Mouse (Mus musculus) heart, embryonic 16.5 days (tissue): ENCODE measurements at regions not wholly inside any gene's neighbourhood (a gene's known extent, or its start where the extent isn't known, plus 50 kb on each side); places are given as distances from the start of the nearest gene placed in this dataset.

ENCODE experiments used
- ATAC-seq: fragments of 200-750 bp; cut with Nextera tagmentation; replicated peaks from 2 replicates; pipeline ENCODE4 v1.8.0; 2017; ENCODE audit warnings: moderate number of reproducible peaks; ENCODE audit not compliant: insufficient read depth, low FRiP score; ENCODE audit errors: extremely low read depth
- H3K27ac ChIP-seq: fragments of 300-500 bp; sonication (generic); 2 replicates; pipeline ENCODE4 v1.5.1; 2014; ENCODE audit warnings: mild to moderate bottlenecking, low read length, control low read depth, moderate library complexity
- H3K27me3 ChIP-seq: fragments of 300-500 bp; sonication (generic); 2 replicates; pipeline ENCODE4 v1.6.1; 2014; ENCODE audit warnings: low read length, mixed read lengths; ENCODE audit not compliant: control insufficient read depth, insufficient read depth
- H3K36me3 ChIP-seq: fragments of 300-500 bp; sonication (generic); 2 replicates; pipeline ENCODE4 v1.6.1; 2014; ENCODE audit not compliant: control insufficient read depth, insufficient read depth
- H3K4me1 ChIP-seq: fragments of 300-500 bp; sonication (generic); 2 replicates; pipeline ENCODE4 v1.6.1; 2014; ENCODE audit warnings: low read length, mixed read lengths; ENCODE audit not compliant: control insufficient read depth, insufficient read depth
- H3K4me2 ChIP-seq: fragments of 300-500 bp; sonication (generic); 2 replicates; pipeline ENCODE4 v1.6.1; 2014; ENCODE audit warnings: low read depth, mild to moderate bottlenecking, control low read depth, low read length
- H3K4me3 ChIP-seq: fragments of 300-500 bp; sonication (generic); 2 replicates; pipeline ENCODE4 v1.5.1; 2014; ENCODE audit warnings: mild to moderate bottlenecking, control low read depth, low read length
- H3K9ac ChIP-seq: fragments of 300-500 bp; sonication (generic); 2 replicates; pipeline ENCODE4 v1.6.1; 2014; ENCODE audit warnings: low read length, control low read depth
- H3K9me3 ChIP-seq: fragments of 300-500 bp; sonication (generic); replicated peaks from 2 replicates; pipeline ENCODE4 v1.6.1; 2016; ENCODE audit warnings: low read length; ENCODE audit not compliant: control insufficient read depth
- WGBS: fragments of 180-500 bp; shearing (Covaris S2); extraction: QIAGEN DNeasy Blood & Tissue Kit; methylation state at CpG from one replicate; pipeline ENCODE4 v1.1.7; 2014; 5-methylcytosine and 5-hydroxymethylcytosine counted together

GRCm38 (mm10) chr10:126815730-126816129 is 85.4 kb downstream of the Atp23 start:
- Histone ChIP-seq H3K36me3 (no peaks in the 10 kb centered on the region), H3K4me2 (no peak overlapping the region), H3K9ac (no peak overlapping the region), H3K27me3 (no peaks in the 10 kb centered on the region), H3K9me3 (no peaks in the 10 kb centered on the region), H3K4me1 (no peaks in the 10 kb centered on the region), H3K4me3 (no peak overlapping the region), H3K27ac (no peak overlapping the region)
- WGBS, result 73% methylated on average over 5 of the region's 5 CpGs
- no peak for ATAC-seq

- no peaks in the 10 kb centered on the region for H3K27me3 ChIP-seq
- no peak for ATAC-seq
- WGBS, result 88% methylated on average over 18 of the region's 18 CpGs
Measured at GRCm38 (mm10) chr10:126814968-126815367, 86.2 kb downstream of the Atp23 start.

GRCm38 (mm10) chr10:126813051-126813593 is 88.0 kb downstream of the Atp23 start:
- no peaks in the 10 kb centered on the region for H3K36me3 ChIP-seq
- no peak overlapping the region for H3K9ac ChIP-seq
- no peaks in the 10 kb centered on the region for H3K4me1 ChIP-seq
- no peak for ATAC-seq
- no peaks in the 10 kb centered on the region for H3K9me3 ChIP-seq
- no peaks in the 10 kb centered on the region for H3K27me3 ChIP-seq
- no peak overlapping the region for H3K27ac ChIP-seq
- H3K4me3 ChIP-seq, result no peak overlapping the region
- 78% methylated on average over 6 of the region's 6 CpGs for WGBS
- H3K4me2 ChIP-seq, result no peak overlapping the region

More at GRCm38 (mm10) chr10:126814968-126815367, 86.2 kb downstream of the Atp23 start:
- Histone ChIP-seq H3K27ac (no peak overlapping the region), H3K4me1 (no peaks in the 10 kb centered on the region), H3K36me3 (no peaks in the 10 kb centered on the region), H3K9ac (no peak overlapping the region), H3K4me3 (no peak overlapping the region), H3K4me2 (no peak overlapping the region), H3K9me3 (no peaks in the 10 kb centered on the region)

- ATAC-seq, result peak; percentile 58; the same call in 1 of the 2 replicates
- 59% methylated on average over 7 of the region's 7 CpGs for WGBS
Measured at GRCm38 (mm10) chr10:126812243-126812755, 88.9 kb downstream of the Atp23 start.

GRCm38 (mm10) chr10:126810346-126811095 is 90.6 kb downstream of the Atp23 start:
- Histone ChIP-seq H3K4me2 (peak overlapping the region; percentile 63), H3K4me3 (peak overlapping the region; percentile 45; the same call in 1 of the 2 replicates)
- ATAC-seq, result no peak

More at GRCm38 (mm10) chr10:126812243-126812755, 88.9 kb downstream of the Atp23 start:
- H3K36me3 ChIP-seq, result no peaks in the 10 kb centered on the region
- no peak overlapping the region for H3K9ac ChIP-seq
- H3K27ac ChIP-seq, result no peak overlapping the region
- no peaks in the 10 kb centered on the region for H3K4me1 ChIP-seq
- no peaks in the 10 kb centered on the region for H3K27me3 ChIP-seq
- H3K4me3 ChIP-seq, result no peak overlapping the region
- no peak overlapping the region for H3K4me2 ChIP-seq
- H3K9me3 ChIP-seq, result no peaks in the 10 kb centered on the region

GRCm38 (mm10) chr10:126809587-126809986 is 91.6 kb downstream of the Atp23 start:
- 0 out of 2 replicates have a peak, but pooled peaks cover 2% of the 10 kb centered on the region for H3K9me3 ChIP-seq
- H3K4me3 ChIP-seq, result peak overlapping the region; percentile 45
- H3K36me3 ChIP-seq, result no peaks in the 10 kb centered on the region
- no peaks in the 10 kb centered on the region for H3K4me1 ChIP-seq
- no peaks in the 10 kb centered on the region for H3K27me3 ChIP-seq
- no peak; the same call in 1 of the 2 replicates for ATAC-seq
- H3K9ac ChIP-seq, result 0 out of 2 replicates have a peak overlapping the region, but pooled peaks have one; percentile 21
- 43% methylated on average over 17 of the region's 17 CpGs for WGBS
- peak overlapping the region; percentile 63 for H3K4me2 ChIP-seq
- H3K27ac ChIP-seq, result no peak overlapping the region

More at GRCm38 (mm10) chr10:126810346-126811095, 90.6 kb downstream of the Atp23 start:
- H3K9me3 ChIP-seq, result 0 out of 2 replicates have a peak, but pooled peaks cover 2% of the 10 kb centered on the region
- H3K9ac ChIP-seq, result no peak overlapping the region
- H3K4me1 ChIP-seq, result no peaks in the 10 kb centered on the region
- 63% methylated on average over 11 of the region's 11 CpGs for WGBS
- H3K27me3 ChIP-seq, result no peaks in the 10 kb centered on the region
- no peak overlapping the region for H3K27ac ChIP-seq
- no peaks in the 10 kb centered on the region for H3K36me3 ChIP-seq

- Histone ChIP-seq H3K9ac (no peak overlapping the region), H3K4me2 (no peak overlapping the region), H3K9me3 (0 out of 2 replicates have a peak, but pooled peaks cover 2% of the 10 kb centered on the region), H3K27me3 (no peaks in the 10 kb centered on the region), H3K4me3 (no peak overlapping the region), H3K4me1 (no peaks in the 10 kb centered on the region), H3K27ac (no peak overlapping the region), H3K36me3 (no peaks in the 10 kb centered on the region)
- 80% methylated on average over 4 of the region's 4 CpGs for WGBS
- ATAC-seq, result no peak
Measured at GRCm38 (mm10) chr10:126806881-126807280, 94.3 kb downstream of the Atp23 start.

GRCm38 (mm10) chr10:126802732-126803131 is 98.4 kb downstream of the Atp23 start:
- no peaks in the 10 kb centered on the region for H3K27me3 ChIP-seq
- no peaks in the 10 kb centered on the region for H3K4me1 ChIP-seq
- no peak overlapping the region for H3K9ac ChIP-seq
- 62% methylated on average over 4 of the region's 4 CpGs for WGBS
- H3K27ac ChIP-seq, result no peak overlapping the region
- ATAC-seq, result no peak
- no peaks in the 10 kb centered on the region for H3K36me3 ChIP-seq
- H3K4me2 ChIP-seq, result no peak overlapping the region
- H3K4me3 ChIP-seq, result no peak overlapping the region
- 0 out of 2 replicates have a peak, but pooled peaks cover 2% of the 10 kb centered on the region for H3K9me3 ChIP-seq

- 50% methylated on average over 4 of the region's 4 CpGs for WGBS
- no peak overlapping the region for H3K4me3 ChIP-seq
- no peak overlapping the region for H3K9ac ChIP-seq
- H3K4me1 ChIP-seq, result no peaks in the 10 kb centered on the region
- ATAC-seq, result no peak
- no peaks in the 10 kb centered on the region for H3K36me3 ChIP-seq
- no peak overlapping the region for H3K27ac ChIP-seq
- no peaks in the 10 kb centered on the region for H3K27me3 ChIP-seq
- no peak overlapping the region for H3K4me2 ChIP-seq
- H3K9me3 ChIP-seq, result no peaks in the 10 kb centered on the region
Measured at GRCm38 (mm10) chr10:126799393-126799792, 101.8 kb downstream of the Atp23 start.
